Mouse (Mus musculus): ENCODE measurements at regions not wholly inside any gene's neighbourhood (a gene's known extent, or its start where the extent isn't known, plus 50 kb on each side); places are given as distances from the start of the nearest gene placed in this dataset.

DNA sequence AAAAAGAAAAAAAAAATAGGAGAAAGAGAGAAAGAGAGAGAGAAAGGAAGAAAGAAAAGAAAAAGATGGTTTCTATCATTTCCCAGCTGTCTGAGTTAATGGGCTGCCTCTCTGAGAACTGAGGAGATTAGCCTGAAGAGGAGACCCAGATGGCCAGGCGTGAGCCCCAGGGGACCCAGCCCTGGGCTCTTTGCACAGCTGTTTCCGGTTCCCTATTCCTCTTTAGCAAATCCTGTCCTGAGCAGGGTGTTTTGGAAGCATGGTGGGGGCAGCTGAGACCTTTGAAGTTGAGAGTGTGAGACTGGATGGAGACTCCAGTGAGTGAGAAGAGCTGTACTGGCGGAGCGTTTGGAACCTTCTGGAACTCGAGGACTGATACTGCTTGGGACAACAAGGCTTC, 103.8 kb downstream of the Nxnl2 start:
- no peak for TF ChIP-seq CEBPB (IDR thresholded peaks at IDR 0.05; ENCODE audit: low read depth)
- no peak for TF ChIP-seq CTCF (IDR thresholded peaks at IDR 0.05; ENCODE audit: control insufficient read depth, insufficient read depth, insufficient read length)
- no peak for TF ChIP-seq MAX (IDR thresholded peaks at IDR 0.05)
- TF ChIP-seq MYOD1 (IDR thresholded peaks at IDR 0.05; ENCODE audit: control insufficient read depth, insufficient read length, low read depth), result no peak
- no peak for TF ChIP-seq MYOG (IDR thresholded peaks at IDR 0.05; ENCODE audit: control insufficient read depth, extremely low read depth, insufficient read length)
- TF ChIP-seq FOSL1 (IDR thresholded peaks at IDR 0.05; ENCODE audit: insufficient read depth, low read length, poor library complexity, severe bottlenecking), result no peak
- no peak for TF ChIP-seq USF1 (IDR thresholded peaks at IDR 0.05; ENCODE audit: low read depth)
- Histone ChIP-seq H3K79me2 (ENCODE audit: control insufficient read depth, insufficient read depth) (no peaks in the 10 kb centered on the region), H3K79me3 (ENCODE audit: low read depth) (no peaks in the 10 kb centered on the region), H3K36me3 (ENCODE audit: control insufficient read depth, insufficient read depth) (no peaks in the 10 kb centered on the region), H3K4me3 (ENCODE audit: insufficient read depth, poor library complexity, severe bottlenecking) (no peak overlapping the region), H3ac (ENCODE audit: control insufficient read depth, insufficient read length, low read depth) (no peak overlapping the region), H3K27me3 (ENCODE audit: control insufficient read depth, insufficient read depth, insufficient read length) (no peaks in the 10 kb centered on the region)

DNA sequence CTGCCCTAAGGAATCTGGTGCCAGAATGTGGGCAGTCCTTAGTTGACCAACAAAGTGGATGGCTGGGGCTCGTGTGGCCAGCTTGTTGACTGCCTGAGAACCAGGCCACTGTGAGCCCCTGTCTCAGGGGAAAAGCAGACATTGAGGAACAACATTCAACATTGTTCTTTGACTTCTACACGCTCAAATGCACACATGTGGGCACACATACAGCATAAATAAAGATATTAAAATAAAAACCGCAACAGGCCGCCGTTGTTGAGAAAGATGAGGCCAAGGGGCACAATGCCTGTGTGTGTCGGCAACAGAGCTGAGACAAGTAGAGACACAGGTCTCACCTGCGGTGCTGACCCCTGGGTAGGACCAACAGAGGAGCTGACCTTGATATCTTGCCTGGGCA, 105.8 kb downstream of the Nxnl2 start:
- no peak overlapping the region for H3ac ChIP-seq (ENCODE audit: control insufficient read depth, insufficient read length, low read depth)
- TF ChIP-seq CEBPB (IDR thresholded peaks at IDR 0.05; ENCODE audit: low read depth) (no peak), CTCF (IDR thresholded peaks at IDR 0.05; ENCODE audit: control insufficient read depth, insufficient read depth, insufficient read length) (no peak), MAX (IDR thresholded peaks at IDR 0.05) (no peak), MYOG (IDR thresholded peaks at IDR 0.05; ENCODE audit: control insufficient read depth, extremely low read depth, insufficient read length) (no peak), USF1 (IDR thresholded peaks at IDR 0.05; ENCODE audit: low read depth) (no peak), MYOD1 (IDR thresholded peaks at IDR 0.05; ENCODE audit: control insufficient read depth, insufficient read length, low read depth) (no peak), FOSL1 (IDR thresholded peaks at IDR 0.05; ENCODE audit: insufficient read depth, low read length, poor library complexity, severe bottlenecking) (no peak)
- H3K79me3 ChIP-seq (ENCODE audit: low read depth), result no peaks in the 10 kb centered on the region
- H3K4me3 ChIP-seq (ENCODE audit: insufficient read depth, poor library complexity, severe bottlenecking), result no peak overlapping the region
- H3K27me3 ChIP-seq (ENCODE audit: control insufficient read depth, insufficient read depth, insufficient read length), result no peaks in the 10 kb centered on the region
- H3K36me3 ChIP-seq (ENCODE audit: control insufficient read depth, insufficient read depth), result no peaks in the 10 kb centered on the region
- H3K79me2 ChIP-seq (ENCODE audit: control insufficient read depth, insufficient read depth), result no peaks in the 10 kb centered on the region

DNA sequence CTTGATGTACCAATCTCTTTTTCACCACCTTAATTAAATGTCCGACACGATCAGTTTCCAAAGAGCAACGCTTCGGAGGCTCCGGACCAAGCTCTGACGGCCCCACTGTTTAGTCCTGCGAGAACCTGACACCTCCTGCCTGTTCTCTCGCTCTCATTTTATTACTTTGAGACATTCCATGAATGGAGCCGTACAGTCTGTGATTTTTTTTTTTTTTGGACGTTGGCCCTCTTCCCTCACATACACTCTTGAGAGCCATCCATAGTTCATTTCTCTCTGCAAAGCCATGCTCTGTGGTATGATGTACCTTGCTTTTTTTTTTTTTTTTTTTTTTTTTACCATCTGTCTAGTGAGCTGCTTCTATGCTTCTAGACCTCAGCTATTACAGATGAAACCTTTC, 106.7 kb downstream of the Nxnl2 start:
- TF ChIP-seq MYOD1 (IDR thresholded peaks at IDR 0.05; ENCODE audit: control insufficient read depth, insufficient read length, low read depth), result no peak
- no peak for TF ChIP-seq MYOG (IDR thresholded peaks at IDR 0.05; ENCODE audit: control insufficient read depth, extremely low read depth, insufficient read length)
- TF ChIP-seq FOSL1 (IDR thresholded peaks at IDR 0.05; ENCODE audit: insufficient read depth, low read length, poor library complexity, severe bottlenecking), result no peak
- no peak for TF ChIP-seq USF1 (IDR thresholded peaks at IDR 0.05; ENCODE audit: low read depth)
- TF ChIP-seq CTCF (IDR thresholded peaks at IDR 0.05; ENCODE audit: control insufficient read depth, insufficient read depth, insufficient read length), result no peak
- TF ChIP-seq MAX (IDR thresholded peaks at IDR 0.05), result no peak
- TF ChIP-seq CEBPB (IDR thresholded peaks at IDR 0.05; ENCODE audit: low read depth), result no peak
- no peaks in the 10 kb centered on the region for H3K36me3 ChIP-seq (ENCODE audit: control insufficient read depth, insufficient read depth)
- H3K4me3 ChIP-seq (ENCODE audit: insufficient read depth, poor library complexity, severe bottlenecking), result no peak overlapping the region
- no peaks in the 10 kb centered on the region for H3K27me3 ChIP-seq (ENCODE audit: control insufficient read depth, insufficient read depth, insufficient read length)
- no peaks in the 10 kb centered on the region for H3K79me2 ChIP-seq (ENCODE audit: control insufficient read depth, insufficient read depth)
- no peaks in the 10 kb centered on the region for H3K79me3 ChIP-seq (ENCODE audit: low read depth)
- H3ac ChIP-seq (ENCODE audit: control insufficient read depth, insufficient read length, low read depth), result no peak overlapping the region

GRCm38 (mm10) chr13:51279642-51280387, 109.0 kb downstream of the Nxnl2 start:
- Histone ChIP-seq H3K4me3 (ENCODE audit: insufficient read depth, poor library complexity, severe bottlenecking) (no peak overlapping the region), H3K27me3 (ENCODE audit: control insufficient read depth, insufficient read depth, insufficient read length) (no peaks in the 10 kb centered on the region), H3K79me2 (ENCODE audit: control insufficient read depth, insufficient read depth) (no peaks in the 10 kb centered on the region), H3K79me3 (ENCODE audit: low read depth) (no peaks in the 10 kb centered on the region), H3ac (ENCODE audit: control insufficient read depth, insufficient read length, low read depth) (no peak overlapping the region), H3K36me3 (ENCODE audit: control insufficient read depth, insufficient read depth) (no peaks in the 10 kb centered on the region)
- TF ChIP-seq USF1 (IDR thresholded peaks at IDR 0.05; ENCODE audit: low read depth) (no peak), FOSL1 (IDR thresholded peaks at IDR 0.05; ENCODE audit: insufficient read depth, low read length, poor library complexity, severe bottlenecking) (no peak), CTCF (IDR thresholded peaks at IDR 0.05; ENCODE audit: control insufficient read depth, insufficient read depth, insufficient read length) (no peak), MAX (IDR thresholded peaks at IDR 0.05) (no peak), CEBPB (IDR thresholded peaks at IDR 0.05; ENCODE audit: low read depth) (no peak), MYOG (IDR thresholded peaks at IDR 0.05; ENCODE audit: control insufficient read depth, extremely low read depth, insufficient read length) (no peak), MYOD1 (IDR thresholded peaks at IDR 0.05; ENCODE audit: control insufficient read depth, insufficient read length, low read depth) (no peak)

DNA sequence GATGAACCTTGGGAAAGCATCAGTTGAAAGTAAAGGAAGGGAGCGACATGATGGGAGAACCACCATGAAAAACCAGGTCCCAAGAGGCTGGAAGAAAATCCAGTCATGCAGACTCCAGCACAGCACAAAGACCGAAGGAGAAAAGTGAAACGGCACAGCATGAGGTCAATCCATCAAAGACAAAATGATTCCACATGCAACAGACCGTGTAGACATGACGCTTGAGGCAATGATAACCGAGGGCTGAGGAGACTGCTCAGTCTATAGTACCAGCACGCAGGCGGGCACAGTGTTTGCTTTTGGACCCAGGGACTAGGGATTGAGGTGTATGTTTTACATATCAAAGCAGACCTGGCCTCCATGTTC, 109.5 kb downstream of the Nxnl2 start:
- Histone ChIP-seq H3K79me2 (ENCODE audit: control insufficient read depth, insufficient read depth) (no peaks in the 10 kb centered on the region), H3ac (ENCODE audit: control insufficient read depth, insufficient read length, low read depth) (no peak overlapping the region), H3K27me3 (ENCODE audit: control insufficient read depth, insufficient read depth, insufficient read length) (no peaks in the 10 kb centered on the region), H3K4me3 (ENCODE audit: insufficient read depth, poor library complexity, severe bottlenecking) (no peak overlapping the region), H3K79me3 (ENCODE audit: low read depth) (no peaks in the 10 kb centered on the region), H3K36me3 (ENCODE audit: control insufficient read depth, insufficient read depth) (no peaks in the 10 kb centered on the region)
- TF ChIP-seq CEBPB (IDR thresholded peaks at IDR 0.05; ENCODE audit: low read depth) (no peak), USF1 (IDR thresholded peaks at IDR 0.05; ENCODE audit: low read depth) (no peak), CTCF (IDR thresholded peaks at IDR 0.05; ENCODE audit: control insufficient read depth, insufficient read depth, insufficient read length) (no peak), FOSL1 (IDR thresholded peaks at IDR 0.05; ENCODE audit: insufficient read depth, low read length, poor library complexity, severe bottlenecking) (no peak), MYOG (IDR thresholded peaks at IDR 0.05; ENCODE audit: control insufficient read depth, extremely low read depth, insufficient read length) (no peak), MYOD1 (IDR thresholded peaks at IDR 0.05; ENCODE audit: control insufficient read depth, insufficient read length, low read depth) (no peak), MAX (IDR thresholded peaks at IDR 0.05) (no peak)
